Mouse (Mus musculus): Measurements from ENCODE around the gene Kcna5. TPM values are rescaled to one million over a fixed set of nuclear protein-coding genes. Genes with fewer than 3 reads are reported as not detected.

Gene Kcna5
- 10 to 100 TPM in 3 of 4 experiments, 1 to 10 TPM in 1; 7.6 to 15.1 (median 13.2) TPM for total RNA-seq (2022)

DNA sequence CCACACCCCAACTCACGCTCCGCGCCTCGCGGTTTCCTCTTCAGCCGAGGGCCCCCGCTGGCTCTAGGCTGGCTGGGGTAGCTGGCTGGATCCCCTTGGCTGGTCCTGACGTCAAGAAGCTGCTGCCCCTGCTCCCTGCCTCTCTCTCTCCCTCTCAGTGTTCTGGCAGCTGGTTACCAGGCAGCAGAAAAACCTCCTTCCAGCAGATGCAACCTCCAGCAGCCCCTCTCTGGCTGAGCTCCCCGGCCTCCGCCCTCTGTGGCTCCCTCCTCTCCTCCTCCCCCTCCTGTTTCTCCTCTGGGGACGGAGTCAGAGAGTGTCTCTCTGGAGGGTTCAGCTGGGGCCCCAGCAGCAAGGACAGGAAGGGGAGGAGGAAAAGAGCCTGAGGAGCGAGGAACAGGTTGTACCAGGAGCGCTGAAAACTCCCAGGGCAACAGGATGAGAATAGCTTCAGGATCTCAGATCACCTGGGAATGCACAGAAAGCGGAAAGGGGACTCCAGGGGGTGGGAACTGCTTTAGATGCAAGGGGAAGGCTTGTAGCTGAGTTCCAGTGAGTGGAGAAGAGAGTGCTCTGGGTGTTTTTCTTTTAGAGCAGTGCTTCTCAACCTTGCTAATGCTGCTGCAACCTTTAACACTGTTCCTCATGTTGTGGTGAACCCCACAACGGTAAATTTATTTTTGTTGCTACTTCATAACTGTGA is at the start of gene Kcna5:
Gene Kcna5, minus strand, starts transcription at position 205 of the 703 bp plus-strand sequence.
- DNase-seq (ENCODE audit: low spot score) = peak; percentile 88

GRCm38 (mm10) chr6:126583075-126583474 is 47.9 kb upstream of the Kcna5 start:
- peak; percentile 11 for DNase-seq (ENCODE audit: low spot score)

GRCm38 (mm10) chr6:126581632-126582031 is 46.4 kb upstream of the Kcna5 start:
- no peak for DNase-seq (ENCODE audit: low spot score)

DNA sequence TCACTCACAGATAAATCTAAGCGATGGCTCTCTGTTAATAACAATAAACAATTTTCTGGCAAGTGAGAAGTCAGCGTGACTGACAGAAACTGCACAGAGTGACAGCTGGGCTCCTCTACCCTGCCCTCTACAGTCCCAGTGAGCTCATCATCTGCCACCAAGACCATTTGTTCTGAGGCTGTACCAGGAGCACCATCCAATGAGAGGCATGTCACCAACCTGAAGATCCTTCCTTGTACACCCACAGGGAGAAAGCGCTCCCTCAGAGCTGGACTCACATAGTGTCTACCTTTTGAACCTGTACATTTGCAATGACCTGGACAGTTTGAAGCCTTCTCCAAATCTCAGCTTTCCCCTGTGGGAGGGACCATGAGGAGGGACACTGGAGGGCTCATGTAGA is 45.4 kb upstream of the Kcna5 start:
- DNase-seq (ENCODE audit: low spot score) = no peak

GRCm38 (mm10) chr6:126577415-126577814 is 42.2 kb upstream of the Kcna5 start:
- no peak for DNase-seq (ENCODE audit: low spot score)

DNA sequence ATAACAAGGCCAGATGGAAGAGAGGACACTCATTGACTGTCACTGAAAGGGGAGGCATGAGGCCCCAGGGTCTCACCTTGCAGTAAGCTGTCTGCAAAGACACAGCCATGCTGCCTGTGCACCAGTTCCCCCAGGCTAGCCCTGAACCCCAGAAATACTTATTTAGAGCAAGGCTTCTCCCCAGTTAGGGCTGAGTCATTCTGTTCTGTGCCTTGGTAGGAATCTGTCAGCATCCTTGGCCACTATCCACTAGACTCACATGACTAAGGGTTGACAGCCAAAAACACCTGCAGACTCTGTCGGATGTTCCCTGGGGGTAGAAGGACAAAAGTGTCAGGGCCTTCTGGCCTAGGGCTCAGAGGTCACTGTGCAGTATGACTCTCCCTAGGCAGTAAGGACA is 41.4 kb upstream of the Kcna5 start:
- DNase-seq (ENCODE audit: low spot score) = no peak

DNA sequence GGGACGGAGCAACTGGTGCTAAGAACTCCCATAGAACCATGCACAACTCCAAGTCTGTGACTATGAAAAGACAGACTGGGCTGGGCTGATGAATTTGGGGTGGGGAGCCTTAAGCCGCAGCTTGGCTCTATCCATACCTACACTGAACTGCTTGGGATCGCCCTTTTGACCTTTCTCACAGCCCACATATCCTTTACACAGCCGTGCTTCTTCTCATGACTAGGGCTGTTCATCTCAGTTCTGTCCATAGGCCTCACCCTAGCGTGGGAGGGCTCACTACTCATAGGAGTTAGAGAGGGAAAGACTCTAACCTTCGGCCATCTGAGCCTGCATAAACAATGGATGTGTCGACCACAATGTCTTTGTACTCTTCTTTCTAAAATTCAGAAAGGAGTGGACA is 39.6 kb upstream of the Kcna5 start:
- no peak for DNase-seq (ENCODE audit: low spot score)

DNA sequence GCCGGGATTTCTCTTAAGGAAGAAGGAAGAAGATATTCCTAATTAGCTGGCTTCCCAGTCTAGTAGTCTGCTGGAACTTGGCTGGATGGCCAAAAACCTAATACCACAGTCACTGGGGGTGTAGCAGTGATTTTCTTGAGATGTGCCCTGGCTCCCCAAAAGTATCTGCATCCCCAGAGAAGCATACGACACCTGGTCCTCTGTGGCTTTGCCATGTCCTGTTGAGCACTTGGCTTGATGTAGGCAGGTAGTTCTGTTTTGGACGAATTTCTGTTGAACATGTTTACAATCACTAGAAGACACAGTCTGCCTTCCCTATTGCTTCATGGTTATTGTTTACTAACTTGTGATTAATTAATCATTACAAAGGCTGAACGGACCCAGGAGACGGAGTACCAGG is 37.8 kb upstream of the Kcna5 start:
- DNase-seq (ENCODE audit: low spot score) = no peak

GRCm38 (mm10) chr6:126569809-126570208 is 34.6 kb upstream of the Kcna5 start:
- no peak for DNase-seq (ENCODE audit: low spot score)

DNA sequence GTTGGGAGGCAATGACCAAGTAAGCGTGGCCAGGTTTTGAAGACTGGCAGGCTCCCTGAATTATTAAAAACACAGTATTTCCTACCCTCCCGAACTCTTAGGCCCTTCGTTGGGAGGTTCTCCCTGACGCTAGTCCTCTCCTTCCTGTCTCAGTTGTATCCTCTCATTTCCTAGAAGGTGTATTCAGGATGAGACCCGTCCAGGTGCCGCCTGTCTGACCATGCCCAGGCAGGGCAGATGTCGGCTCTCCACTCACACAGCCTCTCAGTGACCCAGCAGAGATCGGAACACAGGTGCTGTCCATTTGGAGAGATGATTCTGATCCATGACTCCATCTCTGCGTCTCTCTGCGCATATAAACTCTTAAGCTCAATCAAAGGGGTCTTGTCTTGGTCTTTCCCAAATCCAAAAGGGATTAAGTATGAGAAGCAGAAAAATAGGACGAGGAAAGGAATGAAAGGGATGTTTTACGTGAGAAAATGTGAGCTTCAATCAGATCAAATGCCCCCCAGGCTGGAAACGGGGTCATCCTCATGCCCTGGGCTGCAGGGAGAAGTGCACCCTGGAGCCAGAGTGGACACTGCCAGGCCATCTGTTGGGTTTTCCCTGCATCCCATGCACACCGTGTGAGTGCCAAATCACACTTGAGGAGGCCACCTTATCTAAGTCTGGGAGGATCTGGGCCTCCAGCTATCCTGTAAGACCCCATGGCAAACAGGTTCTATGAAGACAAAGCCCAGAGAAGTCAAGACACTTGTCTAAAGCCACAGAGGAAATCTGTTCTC is 33.0 kb upstream of the Kcna5 start:
- no peak for DNase-seq (ENCODE audit: low spot score)

DNA sequence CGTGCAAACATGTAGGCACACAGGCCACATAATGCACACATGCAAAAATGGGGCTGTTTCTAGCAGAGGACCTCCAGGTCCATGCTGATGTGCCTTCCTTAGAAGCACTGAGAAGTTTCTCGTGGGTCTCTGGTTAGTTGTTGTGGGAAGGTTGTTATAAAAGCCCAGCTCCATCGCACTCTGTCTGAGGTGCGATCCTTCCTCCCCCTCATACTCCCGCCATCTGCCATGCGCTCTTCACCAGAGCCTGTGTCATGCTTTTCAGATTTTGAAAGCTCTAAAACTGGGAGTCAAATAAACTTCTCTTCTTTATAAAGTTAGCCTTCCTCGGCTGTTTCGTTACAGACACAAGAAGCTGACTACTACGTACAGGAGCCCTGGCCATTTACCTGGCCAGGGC is 32.1 kb upstream of the Kcna5 start:
- DNase-seq (ENCODE audit: low spot score) = no peak

DNA sequence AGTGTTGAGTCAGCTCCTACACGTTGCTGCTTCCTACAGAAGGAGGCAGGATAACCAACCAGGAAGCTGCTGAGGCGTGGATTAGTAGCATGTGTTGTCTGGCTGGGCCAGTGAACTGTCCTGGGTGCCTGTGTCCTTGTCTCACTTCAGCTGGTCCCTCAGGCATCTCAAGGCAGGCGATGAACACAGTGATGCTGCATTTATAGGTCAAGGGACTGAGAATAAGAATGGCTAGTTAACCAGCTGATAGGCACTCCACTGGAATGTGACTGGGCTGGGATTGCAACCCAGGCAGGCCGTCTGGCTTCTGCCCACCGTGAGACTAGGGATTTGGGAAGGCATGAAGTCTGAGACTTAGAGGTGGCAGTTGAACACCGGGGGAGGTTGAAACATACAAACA is 29.2 kb upstream of the Kcna5 start:
- no peak for DNase-seq (ENCODE audit: low spot score)

DNA sequence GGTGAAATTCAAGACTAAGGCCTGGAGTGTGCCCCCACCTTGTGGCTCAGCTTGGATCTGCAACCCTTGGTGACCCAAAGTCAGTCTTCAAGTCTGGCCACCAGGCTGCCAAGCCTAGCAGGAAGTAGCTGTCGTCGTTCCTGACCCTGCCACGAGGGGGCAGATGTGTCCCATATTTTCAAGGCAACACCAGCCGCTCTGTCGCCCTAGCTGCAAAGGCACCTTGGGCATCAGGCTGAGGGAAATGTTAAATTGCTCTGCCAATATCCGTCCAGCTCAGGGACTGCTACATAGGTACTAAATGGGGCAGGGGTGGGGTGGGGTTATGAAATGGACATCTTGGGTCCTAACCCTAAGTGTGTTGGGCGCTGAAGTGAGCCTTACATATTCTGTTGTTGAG is 28.7 kb upstream of the Kcna5 start:
- DNase-seq (ENCODE audit: low spot score) = peak; percentile 62

GRCm38 (mm10) chr6:126561702-126562101 is 26.5 kb upstream of the Kcna5 start:
- DNase-seq (ENCODE audit: low spot score) = no peak

DNA sequence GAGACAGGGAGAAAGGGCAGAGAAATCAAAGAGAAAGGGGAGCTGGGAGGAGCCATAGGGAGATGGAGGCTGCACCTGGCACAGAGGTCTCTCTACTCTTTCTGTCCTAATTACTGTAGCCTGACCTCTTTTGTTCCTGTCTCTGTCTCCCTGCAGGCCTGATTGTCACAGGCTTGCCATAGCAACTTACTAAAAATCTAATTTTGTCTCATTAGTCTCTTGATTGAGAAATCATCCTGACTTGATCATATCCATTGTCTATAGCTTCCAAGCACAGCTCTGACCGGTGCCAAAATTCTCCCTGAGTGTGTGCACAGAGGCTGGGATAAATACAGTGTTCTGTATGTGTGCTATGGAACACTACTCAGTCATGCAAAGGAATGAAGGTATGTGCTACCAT is 25.5 kb upstream of the Kcna5 start:
- no peak for DNase-seq (ENCODE audit: low spot score)

GRCm38 (mm10) chr6:126560036-126560435 is 24.8 kb upstream of the Kcna5 start:
- DNase-seq (ENCODE audit: low spot score) = no peak

GRCm38 (mm10) chr6:126558276-126558675 is 23.1 kb upstream of the Kcna5 start:
- DNase-seq (ENCODE audit: low spot score) = no peak

DNA sequence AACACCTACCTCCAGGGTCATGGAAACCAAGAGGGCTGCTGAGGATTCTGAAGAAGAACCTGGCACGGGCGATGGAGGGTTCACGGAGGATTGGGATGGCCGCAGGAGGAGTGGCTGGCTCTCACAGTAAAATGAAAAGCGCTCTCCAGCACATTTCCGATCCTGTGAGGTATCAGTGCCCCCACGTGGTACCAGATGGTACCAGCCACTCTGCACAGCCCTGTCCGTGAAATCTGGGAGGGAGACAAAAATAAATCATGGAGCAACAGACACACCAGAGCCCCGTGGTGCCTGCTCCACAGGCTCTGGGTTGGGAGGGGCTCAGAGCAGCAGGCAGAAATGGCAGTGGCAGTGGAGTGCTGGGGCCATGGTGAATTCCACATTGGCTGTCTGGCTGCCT is 18.6 kb upstream of the Kcna5 start:
- no peak for DNase-seq (ENCODE audit: low spot score)

GRCm38 (mm10) chr6:126551862-126552395 is 16.7 kb upstream of the Kcna5 start:
- no peak for DNase-seq (ENCODE audit: low spot score)

DNA sequence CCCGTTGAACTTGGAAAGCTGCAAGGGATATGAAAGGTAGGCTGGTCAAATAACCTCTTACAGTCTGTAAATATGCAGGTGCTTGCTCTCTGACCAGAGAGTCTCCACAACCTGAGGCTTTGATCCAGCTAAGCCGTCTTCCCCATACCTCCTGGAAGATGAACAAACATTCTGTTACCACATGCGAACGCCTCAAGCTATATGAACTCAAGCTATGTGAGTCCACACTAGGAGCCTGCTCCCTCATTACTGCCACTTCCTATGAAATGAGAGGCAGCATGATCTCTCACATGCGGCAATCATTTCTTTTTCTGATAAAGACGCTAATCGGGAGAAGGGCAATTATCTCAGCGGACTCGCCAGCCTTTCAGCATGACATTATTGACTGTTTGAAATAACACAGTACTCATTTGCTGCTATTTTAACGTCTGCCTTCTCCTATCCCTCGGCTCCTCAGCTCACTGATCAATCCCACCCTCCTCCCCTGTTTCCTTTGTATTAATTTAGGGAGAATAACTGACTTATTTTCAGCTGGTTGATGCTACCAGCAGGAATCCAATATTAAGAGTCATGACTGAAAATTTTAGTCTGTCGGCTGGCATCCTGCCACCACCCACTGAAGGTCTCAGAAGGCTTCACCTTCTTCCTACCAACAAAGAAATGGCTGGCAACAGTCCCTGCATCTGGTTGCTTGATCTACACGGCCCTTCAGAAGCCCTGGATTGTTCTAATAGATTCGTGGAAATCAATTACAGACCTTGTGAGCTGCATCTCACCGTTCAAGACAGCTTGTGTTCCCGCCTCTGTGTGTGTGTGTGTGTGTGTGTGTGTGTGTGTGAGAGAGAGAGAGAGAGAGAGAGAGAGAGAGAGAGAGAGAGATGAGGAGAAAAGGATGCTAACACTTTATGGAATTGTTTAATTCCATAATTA is 9.2 kb upstream of the Kcna5 start:
- DNase-seq (ENCODE audit: low spot score) = no peak

DNA sequence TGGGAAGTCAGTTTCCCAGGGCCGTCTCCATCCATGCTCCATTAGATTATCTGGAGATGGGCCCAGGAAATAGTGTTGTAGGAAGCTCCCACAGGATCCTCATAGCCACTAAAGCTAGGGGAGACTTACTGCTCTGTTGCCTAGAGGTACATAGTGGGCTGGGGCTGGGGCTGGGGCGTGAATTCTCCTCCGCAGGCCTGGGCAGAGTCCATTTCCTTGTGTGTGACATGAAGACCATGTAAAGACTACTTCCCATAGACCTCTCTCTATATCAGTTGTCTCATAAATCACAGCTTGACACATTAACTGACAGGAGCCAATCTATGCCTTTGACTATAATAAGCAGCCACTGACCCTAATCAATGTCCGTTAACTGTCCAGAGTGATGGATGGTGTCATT is 7.5 kb upstream of the Kcna5 start:
- DNase-seq (ENCODE audit: low spot score) = no peak

DNA sequence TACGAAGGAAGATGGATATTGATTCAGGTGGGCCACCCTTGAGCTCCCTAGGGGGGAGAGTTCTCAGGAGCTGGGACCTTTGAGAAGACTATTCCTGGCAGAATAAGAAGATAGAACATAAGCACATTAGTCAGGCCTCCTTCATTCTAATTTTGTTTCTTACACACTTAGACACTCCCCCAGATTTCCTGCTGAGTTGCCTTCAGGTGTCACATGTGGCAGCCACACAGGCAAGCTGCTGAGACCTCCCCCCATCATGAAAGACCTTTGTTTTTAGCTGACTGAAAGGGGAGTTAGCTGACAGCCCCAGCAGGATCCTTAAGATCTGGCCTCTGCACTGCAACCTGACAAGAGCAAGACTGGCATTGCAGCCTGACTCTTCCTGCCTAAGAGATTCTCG is 2.3 kb upstream of the Kcna5 start:
- no peak for DNase-seq (ENCODE audit: low spot score)
